Mouse (Mus musculus) limb, embryonic 14.5 days (tissue): ENCODE data around the gene Npb. TPM values are rescaled to one million over a fixed set of nuclear protein-coding genes. Genes with fewer than 3 reads are reported as not detected.

Source experiments
- ATAC-seq: fragments of 200-750 bp; cut with Nextera tagmentation; 2 replicates; pipeline ENCODE4 v1.8.0; 2017; ENCODE audit warnings: low read depth, moderate number of reproducible peaks, moderate TSS enrichment; ENCODE audit not compliant: low FRiP score
- DNase-seq: peaks from one replicate; pipeline ENCODE4 v3.0.0-alpha.2; 2015; ENCODE audit warnings: low spot score
- H3K27ac ChIP-seq: fragments of 300-500 bp; sonication (generic); replicated peaks from 2 replicates; pipeline ENCODE4 v1.5.1; 2014; ENCODE audit warnings: low read depth, mild to moderate bottlenecking, low read length, moderate library complexity, mixed read lengths
- H3K27me3 ChIP-seq: fragments of 300-500 bp; sonication (generic); 2 replicates; pipeline ENCODE4 v1.6.1; 2014; ENCODE audit warnings: low read length, mixed read lengths; ENCODE audit not compliant: control insufficient read depth, insufficient read depth
- H3K36me3 ChIP-seq: fragments of 300-500 bp; sonication (generic); 2 replicates; pipeline ENCODE4 v1.6.1; 2014; ENCODE audit warnings: mild to moderate bottlenecking, low read length, moderate library complexity, mixed read lengths; ENCODE audit not compliant: control insufficient read depth, insufficient read depth
- H3K4me1 ChIP-seq: fragments of 300-500 bp; sonication (generic); 2 replicates; pipeline ENCODE4 v1.6.1; 2014; ENCODE audit warnings: antibody characterized with exemption, low read length, mixed read lengths; ENCODE audit not compliant: control insufficient read depth, insufficient read depth
- H3K4me2 ChIP-seq: fragments of 300-500 bp; sonication (generic); replicated peaks from 2 replicates; pipeline ENCODE4 v1.6.1; 2014; ENCODE audit warnings: low read depth, mild to moderate bottlenecking, low read length, moderate library complexity; ENCODE audit not compliant: severe bottlenecking
- H3K4me3 ChIP-seq: fragments of 300-500 bp; sonication (generic); replicated peaks from 2 replicates; pipeline ENCODE4 v1.5.1; 2014; ENCODE audit warnings: low read length
- H3K9ac ChIP-seq: fragments of 300-500 bp; sonication (generic); 2 replicates; pipeline ENCODE4 v1.6.1; 2014; ENCODE audit warnings: mild to moderate bottlenecking, low read depth, low read length, moderate library complexity; ENCODE audit not compliant: severe bottlenecking
- H3K9me3 ChIP-seq: fragments of 300-500 bp; sonication (generic); 2 replicates; pipeline ENCODE4 v1.6.1; 2016; ENCODE audit warnings: low read length; ENCODE audit not compliant: control insufficient read depth
- POLR2A ChIP-seq: fragments of 200-500 bp; IDR thresholded peaks from 2 replicates; pipeline ENCODE4 v1.8.0; 2012; ENCODE audit warnings: inconsistent platforms, mild to moderate bottlenecking, moderate library complexity, borderline replicate concordance; ENCODE audit not compliant: insufficient read depth, insufficient read length; ENCODE audit errors: extremely low read depth
- WGBS: fragments of 180-500 bp; shearing (Covaris S2); extraction: QIAGEN DNeasy Blood & Tissue Kit; methylation state at CpG from one replicate; pipeline ENCODE4 v1.1.7; 2014; 5-methylcytosine and 5-hydroxymethylcytosine counted together
- polyA plus RNA-seq, 2 experiments: library from polyadenylated mRNA; depleted of rRNA in 1 of 2; stranded (reverse) in 1 of 2; unstranded in 1 of 2; fragments of >200 nt; fragmentation: Nextera tagmentation in 1 of 2; extraction: Ambion mirVana in 1 of 2; gene quantifications; 2 replicates each; pipeline versions ENCODE4 v1.2.1 to v1.2.3; 2012 to 2014

Npb gene
- polyA plus RNA-seq, 2 experiments: 2.1 to 2.7 TPM

- peak; percentile 56 for ATAC-seq
- Histone ChIP-seq H3K4me1 (peaks cover 4% of the 10 kb centered on the region; the same call in 1 of the 2 replicates), H3K4me2 (peak overlapping the region; percentile 99), H3K9ac (peak overlapping the region; percentile 66), H3K27ac (peak overlapping the region; percentile 53; the same call in 1 of the 2 replicates), H3K9me3 (no peaks in the 10 kb centered on the region), H3K27me3 (no peaks in the 10 kb centered on the region), H3K4me3 (peak overlapping the region; percentile 94), H3K36me3 (peaks cover 54% of the 10 kb centered on the region)
- peak; percentile 30 for DNase-seq
- no peak for TF ChIP-seq POLR2A
- 13% methylated on average over 29 of the region's 30 CpGs for WGBS
Measured at GRCm38 (mm10) chr11:120623961-120624679, 15.8 kb downstream of the Npb start.

DNA sequence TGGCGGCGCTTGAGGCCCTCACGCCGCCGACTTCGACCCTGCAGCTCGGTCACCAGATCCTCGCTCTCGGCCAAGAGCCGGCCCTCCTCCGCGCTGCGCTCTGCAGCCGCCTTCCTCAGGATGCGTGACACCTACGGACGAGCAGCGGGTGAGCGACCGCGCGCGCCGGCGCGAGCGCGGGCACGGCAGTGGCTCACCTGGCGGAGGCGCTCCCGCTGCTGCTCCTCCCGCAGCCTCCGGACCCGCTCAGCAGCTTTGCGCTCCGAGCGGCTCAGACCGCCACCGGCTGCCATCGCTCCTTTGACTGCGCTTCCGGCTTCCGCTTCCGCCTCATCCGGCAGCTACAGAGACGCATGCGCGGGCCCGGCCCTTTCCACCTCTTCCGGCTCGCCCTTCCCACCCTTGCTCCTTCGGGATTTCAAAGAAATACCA, 16.4 kb downstream of the Npb start:
- under 1% methylated on average over 27 of the region's 53 CpGs for WGBS

DNA sequence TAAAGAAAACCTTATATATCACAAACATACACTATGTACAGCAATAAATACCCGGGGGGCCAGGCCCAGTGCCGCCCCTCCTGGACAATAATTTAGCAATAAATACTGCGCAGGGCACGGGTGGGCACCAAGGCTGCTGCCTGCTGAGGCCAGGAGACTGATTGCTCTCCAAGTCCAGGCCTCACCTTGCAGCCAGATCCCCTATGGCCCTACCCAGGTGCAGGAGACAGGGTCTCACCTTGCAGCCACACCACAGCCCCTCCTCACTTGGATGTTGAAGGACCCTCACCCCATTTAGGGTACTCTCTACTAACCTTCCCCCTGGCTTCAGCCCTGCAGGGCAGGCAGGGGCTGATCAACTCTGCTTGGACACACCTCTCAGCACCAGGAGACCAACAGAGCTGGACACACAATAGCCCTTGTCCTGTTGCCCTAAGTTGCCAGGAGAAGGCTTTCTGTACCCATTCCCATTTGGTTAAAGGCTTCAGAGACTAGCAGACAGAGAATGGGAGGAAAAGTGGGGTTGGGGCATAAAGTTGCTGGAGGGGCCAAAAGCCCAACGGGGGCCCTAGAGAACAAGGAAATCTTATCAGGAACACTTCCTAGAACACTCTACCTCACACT, 17.0 kb downstream of the Npb start, which contains the start of gene Sirt7:
TSS of gene Sirt7 (minus strand) at position 89 of the 624 bp plus-strand sequence.
- 20% methylated on average over 5 of the region's 5 CpGs for WGBS
- peak within 1 kb of the TSS; percentile 94 for H3K4me3 ChIP-seq

More for the DNA sequence above, 16.4 kb downstream of the Npb start:
- H3K27me3 ChIP-seq: no peaks in the 10 kb centered on the region
- H3K9me3 ChIP-seq: no peaks in the 10 kb centered on the region
- peaks cover 4% of the 10 kb centered on the region; the same call in 1 of the 2 replicates for H3K4me1 ChIP-seq
- peak overlapping the region; percentile 99 for H3K4me2 ChIP-seq
- peak; percentile 83 for ATAC-seq
- peak overlapping the region; percentile 66 for H3K9ac ChIP-seq
- TF ChIP-seq POLR2A: no peak
- peak overlapping the region; percentile 53; the same call in 1 of the 2 replicates for H3K27ac ChIP-seq
- peaks cover 57% of the 10 kb centered on the region for H3K36me3 ChIP-seq
- peak; percentile 93 for DNase-seq
- peak overlapping the region; percentile 94 for H3K4me3 ChIP-seq

DNA sequence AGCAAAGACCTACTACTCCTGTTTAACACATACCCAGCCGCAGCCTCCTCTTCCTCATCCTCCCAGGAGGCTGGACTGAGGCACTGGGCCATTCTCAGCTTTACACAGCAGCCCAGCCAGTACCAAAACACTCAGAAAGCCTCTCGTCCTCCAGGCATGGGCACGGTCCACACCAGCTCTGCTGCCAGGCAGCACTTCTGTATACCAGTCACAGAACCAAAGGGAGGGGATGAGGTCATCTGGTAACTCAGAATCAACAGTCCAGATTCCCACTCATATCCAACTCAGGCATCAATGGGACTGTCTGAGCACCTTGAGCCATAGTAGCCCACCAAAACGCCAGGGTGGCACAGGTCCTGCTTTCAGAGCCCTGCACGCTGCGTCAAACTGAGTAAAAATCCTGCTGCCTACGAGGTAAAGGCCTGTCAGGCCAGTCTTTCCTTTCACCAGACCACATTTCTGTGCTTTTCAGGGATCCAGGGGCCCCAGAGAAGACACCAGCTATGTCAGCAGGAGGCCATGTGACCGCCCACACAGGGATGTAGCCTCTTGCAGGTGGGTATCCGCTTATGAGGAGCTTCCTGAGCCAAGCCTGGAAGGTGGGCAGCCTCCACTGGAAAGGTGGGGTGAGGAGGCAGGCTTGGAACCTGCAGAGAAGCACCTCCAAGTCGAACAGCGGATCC, 18.6 kb downstream of the Npb start:
- no peaks in the 10 kb centered on the region for H3K9me3 ChIP-seq

More for the DNA sequence above, 17.0 kb downstream of the Npb start, which contains the start of gene Sirt7:
- no peak for DNase-seq
- H3K9me3 ChIP-seq: no peaks in the 10 kb centered on the region
- peaks cover 51% of the 10 kb centered on the region for H3K36me3 ChIP-seq
- TF ChIP-seq POLR2A: no peak
- H3K4me1 ChIP-seq: peaks cover 4% of the 10 kb centered on the region; the same call in 1 of the 2 replicates
- H3K4me2 ChIP-seq: peak within 1 kb of the TSS; percentile 99
- ATAC-seq: peak; percentile 9; the same call in 1 of the 2 replicates
- peak within 1 kb of the TSS; percentile 53; the same call in 1 of the 2 replicates for H3K27ac ChIP-seq
- peak within 1 kb of the TSS; percentile 66 for H3K9ac ChIP-seq
- H3K27me3 ChIP-seq: no peaks in the 10 kb centered on the region

More for the DNA sequence above, 18.6 kb downstream of the Npb start:
- H3K4me2 ChIP-seq: no peak overlapping the region
- no peak overlapping the region for H3K4me3 ChIP-seq
- TF ChIP-seq POLR2A: no peak
- ATAC-seq (no peak), DNase-seq (no peak)
- no peaks in the 10 kb centered on the region for H3K27me3 ChIP-seq
- peaks cover 36% of the 10 kb centered on the region for H3K36me3 ChIP-seq
- WGBS: 91% methylated on average over 11 of the region's 11 CpGs
- no peak overlapping the region for H3K27ac ChIP-seq
- peaks cover 10% of the 10 kb centered on the region for H3K4me1 ChIP-seq
- no peak overlapping the region for H3K9ac ChIP-seq
